Mouse (Mus musculus) right cerebral cortex, postnatal 14 days (tissue): Measurements from ENCODE around the gene Prr5.

Source experiments
- DNase-seq: peaks from one replicate; pipeline ENCODE4 v3.0.0; 2022

Gene Prr5

GRCm38 (mm10) chr15:84681455-84682193 is 12.2 kb downstream of the Prr5 start:
- DNase-seq, result peak; percentile 35

- no peak for DNase-seq
Measured at GRCm38 (mm10) chr15:84682206-84682605, 12.8 kb downstream of the Prr5 start.

GRCm38 (mm10) chr15:84682821-84683220 is 13.4 kb downstream of the Prr5 start:
- no peak for DNase-seq

- DNase-seq, result no peak
Measured at GRCm38 (mm10) chr15:84684520-84684919, 15.1 kb downstream of the Prr5 start.

GRCm38 (mm10) chr15:84685417-84685816 is 16.0 kb downstream of the Prr5 start:
- DNase-seq, result no peak

GRCm38 (mm10) chr15:84687904-84688303 is 18.5 kb downstream of the Prr5 start:
- DNase-seq, result no peak

GRCm38 (mm10) chr15:84689356-84689755 is 19.9 kb downstream of the Prr5 start:
- DNase-seq, result no peak

GRCm38 (mm10) chr15:84691513-84691912 is 22.1 kb downstream of the Prr5 start:
- no peak for DNase-seq

- no peak for DNase-seq
Measured at GRCm38 (mm10) chr15:84692645-84693044, 23.2 kb downstream of the Prr5 start.

GRCm38 (mm10) chr15:84696021-84696420 is 26.6 kb downstream of the Prr5 start:
- no peak for DNase-seq

GRCm38 (mm10) chr15:84697611-84698011 is 28.2 kb downstream of the Prr5 start:
- peak; percentile 45 for DNase-seq

- DNase-seq, result no peak
Measured at GRCm38 (mm10) chr15:84698189-84698588, 28.8 kb downstream of the Prr5 start.

- peak; percentile 63 for DNase-seq
Measured at GRCm38 (mm10) chr15:84700147-84700794, 30.9 kb downstream of the Prr5 start.

- DNase-seq, result peak; percentile 28
Measured at GRCm38 (mm10) chr15:84701947-84702346, 32.5 kb downstream of the Prr5 start.

GRCm38 (mm10) chr15:84702391-84703345 is 33.2 kb downstream of the Prr5 start:
- DNase-seq, result no peak

GRCm38 (mm10) chr15:84703992-84704391 is 34.6 kb downstream of the Prr5 start:
- DNase-seq, result no peak

GRCm38 (mm10) chr15:84705351-84705901 is 36.0 kb downstream of the Prr5 start:
- DNase-seq, result no peak

GRCm38 (mm10) chr15:84706983-84707619 is 37.7 kb downstream of the Prr5 start:
- no peak for DNase-seq

GRCm38 (mm10) chr15:84712566-84713405 is 43.4 kb downstream of the Prr5 start:
- no peak for DNase-seq

- DNase-seq, result peak; percentile 47
Measured at GRCm38 (mm10) chr15:84714730-84715129, 45.3 kb downstream of the Prr5 start.

GRCm38 (mm10) chr15:84715132-84715531 is 45.7 kb downstream of the Prr5 start:
- DNase-seq, result no peak
